Mouse (Mus musculus) adrenal gland, postnatal 4 days (tissue): ENCODE data around the gene Olfr690. TPM values are rescaled to one million over a fixed set of nuclear protein-coding genes. Genes with fewer than 3 reads are reported as not detected.
"Not testable (repeated sequence)": the region's sequence is repeated elsewhere in the genome, so short reads cannot be mapped to it uniquely, and the experiment has no call there.

Experiments used
- DNase-seq, 2 experiments: peaks; one replicate each; pipeline ENCODE4 v3.0.0; 2021 to 2022; ENCODE audit warnings: low spot score in 2 of 2, mixed read lengths in 2 of 2
- long read RNA-seq, 2 experiments: library from polyadenylated mRNA; stranded (forward); transcript quantifications; one replicate each; pipeline ENCODE4 v2.0.0; 2021
- total RNA-seq, 2 experiments: library from RNA; stranded (reverse); gene quantifications; 2 replicates each; pipeline ENCODE4 v1.2.3; 2021

Gene Olfr690
- not detected for total RNA-seq
- long read RNA-seq, experiment 1, result 0 reads
- long read RNA-seq, experiment 2, result 0 reads

DNA sequence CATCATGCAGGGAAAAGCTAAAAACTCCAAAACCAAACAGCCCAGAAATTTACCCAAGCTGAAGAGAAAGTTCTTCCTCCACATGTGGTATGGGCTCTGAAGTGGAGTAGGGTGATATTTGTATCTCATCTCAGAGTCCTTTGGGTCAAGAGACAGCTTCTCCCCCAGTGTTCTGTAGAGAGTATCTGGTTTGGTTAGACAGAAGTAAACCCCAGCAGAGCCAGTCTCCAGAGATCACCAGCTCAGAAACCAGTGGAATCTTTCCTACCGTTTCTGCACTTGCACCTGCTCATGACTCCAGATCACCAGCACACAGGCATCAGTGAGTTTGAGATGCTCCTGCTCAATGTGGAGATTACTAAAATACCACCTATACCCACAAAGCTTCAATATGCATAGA lies at the start of gene Olfr690:
TSS of gene Olfr690 (minus strand) at position 101 of the 400 bp plus-strand sequence.
- no peak for DNase-seq

GRCm38 (mm10) chr7:105380329-105380728 lies 46.4 kb upstream of the Olfr690 start:
- no peak for DNase-seq

DNA sequence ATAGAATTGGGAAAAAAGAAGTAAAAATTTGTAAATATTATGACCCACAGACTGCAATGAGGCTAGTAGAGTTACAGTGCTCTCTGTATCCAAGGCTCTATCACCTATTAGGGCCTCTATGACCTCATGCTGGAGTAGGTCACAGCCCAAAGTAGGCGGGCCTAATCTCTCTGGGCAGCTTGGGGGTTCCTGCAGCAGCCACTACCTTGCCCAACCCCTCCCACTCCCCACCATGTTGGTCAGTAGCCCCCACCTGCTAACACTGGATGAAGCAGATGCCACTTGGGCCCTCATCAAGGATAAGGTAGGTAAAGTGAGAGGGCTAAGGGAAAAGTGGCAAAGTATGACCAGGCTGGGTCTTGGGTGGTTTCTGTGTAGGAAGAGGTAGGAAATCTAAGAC lies 41.0 kb upstream of the Olfr690 start, which contains the start of gene Gm5901:
TSS of gene Gm5901 (plus strand) at position 173 of the 400 bp plus-strand sequence.
- no peak for DNase-seq

GRCm38 (mm10) chr7:105373976-105374375 lies 40.1 kb upstream of the Olfr690 start:
- DNase-seq, result no peak

DNA sequence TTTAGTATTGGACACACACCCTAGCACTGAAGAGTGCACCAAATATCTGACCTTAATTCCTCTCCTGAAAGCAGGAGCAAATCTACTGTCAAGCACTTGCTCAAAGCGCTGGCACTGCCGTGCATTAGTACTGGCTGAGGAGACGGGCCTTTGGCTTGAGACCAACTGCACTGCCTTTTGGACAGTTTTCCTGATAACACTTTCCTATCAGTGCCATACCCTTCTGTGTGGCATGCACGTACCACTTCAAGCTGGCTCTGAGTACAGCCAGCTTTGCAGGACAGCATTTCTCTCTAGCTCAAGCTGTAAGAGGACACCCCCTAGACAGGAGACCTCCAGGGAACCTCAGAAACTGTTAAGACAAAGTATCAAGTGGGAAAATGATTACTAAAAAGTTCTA lies 39.6 kb upstream of the Olfr690 start:
- no peak for DNase-seq

- DNase-seq, result no peak
Observed at GRCm38 (mm10) chr7:105372912-105373311, 39.0 kb upstream of the Olfr690 start.

GRCm38 (mm10) chr7:105368521-105368920 lies 34.6 kb upstream of the Olfr690 start:
- DNase-seq, result no peak

DNA sequence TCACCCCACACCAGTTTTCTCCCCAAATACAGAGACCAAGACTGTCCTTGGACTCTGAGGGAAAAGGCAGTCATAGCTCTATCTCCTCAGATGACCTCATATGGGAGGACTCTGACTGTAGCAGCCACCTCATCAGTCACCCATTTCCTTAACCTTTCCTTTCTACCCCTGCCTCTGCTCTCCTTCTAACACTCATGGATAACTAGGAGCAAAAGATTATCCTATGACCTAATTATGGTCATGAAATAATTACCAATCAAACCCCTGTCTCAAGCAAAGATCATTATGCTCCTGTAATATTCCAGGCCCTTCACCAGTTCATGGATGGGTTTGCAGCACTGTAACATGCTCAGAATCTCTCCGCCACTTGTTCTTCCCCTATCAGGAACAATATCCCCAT lies 34.0 kb upstream of the Olfr690 start, which contains the start of gene Olfr692:
TSS of gene Olfr692 (plus strand) at position 301 of the 400 bp plus-strand sequence.
- DNase-seq, result no peak

DNA sequence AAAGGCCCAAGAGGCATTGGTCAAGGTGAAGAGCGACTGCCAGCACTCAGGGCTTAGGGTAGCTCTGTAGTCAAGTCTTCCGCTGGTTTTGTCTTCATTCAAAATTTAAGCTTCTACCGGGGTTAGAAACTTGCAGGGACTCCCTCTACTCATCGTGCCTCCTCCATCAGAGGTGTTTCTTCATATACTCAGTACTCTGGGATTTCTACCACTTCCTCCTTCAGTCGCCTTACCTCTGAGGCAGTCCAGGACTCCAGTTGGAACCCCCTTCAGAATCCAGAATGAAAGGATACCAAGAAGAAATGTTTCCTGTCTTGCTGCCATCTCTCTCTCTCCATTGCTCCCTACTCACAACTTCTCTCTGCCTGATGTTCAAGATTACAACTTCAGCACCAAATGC lies 33.4 kb upstream of the Olfr690 start:
- DNase-seq, result no peak

GRCm38 (mm10) chr7:105361713-105362112 lies 27.8 kb upstream of the Olfr690 start:
- no peak for DNase-seq

- not testable (repeated sequence) for DNase-seq
Observed at GRCm38 (mm10) chr7:105356487-105356886, 22.6 kb upstream of the Olfr690 start.

DNA sequence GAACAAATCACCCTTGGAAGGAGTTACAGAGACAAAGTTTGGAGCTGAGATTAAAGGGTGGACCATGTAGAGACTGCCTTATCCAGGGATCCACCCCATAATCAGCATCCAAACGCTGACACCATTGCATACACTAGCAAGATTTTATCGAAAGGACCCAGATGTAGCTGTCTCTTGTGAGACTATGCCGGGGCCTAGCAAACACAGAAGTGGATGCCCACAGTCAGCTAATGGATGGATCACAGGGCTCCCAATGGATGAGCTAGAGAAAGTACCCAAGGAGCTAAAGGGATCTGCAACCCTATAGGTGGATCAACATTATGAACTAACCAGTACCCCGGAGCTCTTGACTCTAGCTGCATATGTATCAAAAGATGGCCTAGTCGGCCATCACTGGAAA lies 22.2 kb upstream of the Olfr690 start:
- DNase-seq, result not testable (repeated sequence)

- DNase-seq, result no peak
Observed at GRCm38 (mm10) chr7:105342752-105343151, 8.8 kb upstream of the Olfr690 start.

DNA sequence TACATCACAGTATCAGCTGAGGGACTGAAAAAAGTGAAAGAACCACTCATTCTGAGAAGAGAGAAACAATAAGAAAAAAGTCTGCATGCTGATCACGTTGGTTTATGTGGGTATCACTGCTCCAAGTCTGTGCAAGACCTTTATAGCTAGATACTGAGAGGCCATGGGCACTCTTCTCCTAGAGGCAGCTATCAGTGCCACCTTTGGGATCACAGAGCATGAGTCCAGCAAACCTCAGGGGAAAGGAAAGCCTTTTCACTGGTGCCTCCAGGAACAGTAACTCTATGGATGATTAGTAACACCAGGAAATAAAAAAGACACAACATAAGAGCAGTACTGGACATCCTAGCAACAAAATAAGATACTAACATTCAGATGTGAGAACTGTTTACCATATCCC lies 8.3 kb upstream of the Olfr690 start, which contains the start of gene Olfr691:
TSS of gene Olfr691 (minus strand) at position 101 of the 400 bp plus-strand sequence.
- no peak for DNase-seq

DNA sequence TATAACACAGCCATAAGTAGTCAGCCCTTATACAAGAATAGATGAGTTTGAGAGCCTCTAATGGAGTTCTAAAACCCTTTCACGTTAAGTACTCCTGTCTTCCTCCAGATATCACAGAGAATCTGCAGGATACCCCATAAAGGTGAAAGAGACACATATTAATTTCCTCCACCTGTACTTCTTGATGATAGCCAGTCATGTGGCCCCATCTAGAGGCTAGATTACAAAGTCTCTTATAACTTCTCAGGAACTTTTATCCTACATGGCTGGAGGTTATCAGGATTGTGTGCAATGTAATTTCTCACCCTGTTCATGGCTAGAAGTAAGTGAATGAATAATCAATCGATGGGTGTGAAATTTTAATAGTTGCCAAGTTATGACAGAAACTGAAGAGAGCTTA lies 8.6 kb downstream of the Olfr690 start:
- no peak for DNase-seq

- DNase-seq, result no peak
Observed at GRCm38 (mm10) chr7:105310865-105311264, 23.0 kb downstream of the Olfr690 start, which contains the start of gene Olfr689. TSS of gene Olfr689 (plus strand) at chr7:105311165.

DNA sequence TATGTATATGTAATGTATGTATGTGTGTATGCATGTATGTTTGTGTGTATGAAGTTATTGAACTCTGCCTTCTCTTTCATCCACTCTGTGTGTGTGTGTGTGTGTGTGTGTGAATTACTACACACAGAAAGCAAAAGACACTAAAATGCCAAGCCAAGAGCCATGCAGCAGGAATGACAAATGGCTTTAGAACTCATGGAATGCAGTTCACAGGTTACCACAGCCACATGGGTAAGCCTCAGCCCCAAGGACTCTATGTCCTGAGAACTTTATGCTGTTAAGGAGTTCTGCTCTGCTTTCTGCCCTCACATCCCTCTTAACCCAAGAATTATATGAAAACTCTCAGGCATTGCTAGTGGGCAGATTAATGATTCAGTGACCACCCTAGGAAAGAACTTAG lies 43.9 kb downstream of the Olfr690 start:
- DNase-seq, result no peak

- no peak for DNase-seq
Observed at GRCm38 (mm10) chr7:105287795-105288194, 46.1 kb downstream of the Olfr690 start, which contains the start of gene Olfr688. TSS of gene Olfr688 (plus strand) at chr7:105288095.

Other genes starting within 250 kb of the Olfr690 start
- gene Olfr680-ps1, start 241.3 kb downstream of the Olfr690 start, total RNA-seq, result not detected
- not detected for gene Olfr681, start 217.3 kb downstream of the Olfr690 start, total RNA-seq
- gene Olfr683, start 187.1 kb downstream of the Olfr690 start, total RNA-seq, result not detected
- gene Olfr684, start 170.5 kb downstream of the Olfr690 start, total RNA-seq, result not detected
- gene Olfr685, start 148.1 kb downstream of the Olfr690 start, total RNA-seq, result not detected
- not detected for gene Olfr686, start 126.6 kb downstream of the Olfr690 start, total RNA-seq
- not detected for gene Olfr688, start 46.0 kb downstream of the Olfr690 start, total RNA-seq
- gene Olfr689, start 22.9 kb downstream of the Olfr690 start, total RNA-seq, result not detected
- gene Olfr691, start 8.2 kb upstream of the Olfr690 start, total RNA-seq, result not detected
- not detected for gene Olfr692, start 34.1 kb upstream of the Olfr690 start, total RNA-seq
- not detected for gene Gm5901, start 40.9 kb upstream of the Olfr690 start, total RNA-seq
- gene Fam160a2, start 66.0 kb upstream of the Olfr690 start, total RNA-seq, result 10 to 100 TPM; 35.0 to 41.9 TPM
- not detected for gene Cnga4, start 70.5 kb upstream of the Olfr690 start, total RNA-seq
- under 1 TPM; 0.22 to 0.23 TPM for gene Cckbr, start 91.6 kb upstream of the Olfr690 start, total RNA-seq
- 10 to 100 TPM; 53.5 to 56.8 TPM for gene Cavin3, start 148.2 kb upstream of the Olfr690 start, total RNA-seq
- gene Smpd1, start 220.3 kb upstream of the Olfr690 start, total RNA-seq, result 10 to 100 TPM; 39.4 to 40.3 TPM
- gene Apbb1, start 247.5 kb upstream of the Olfr690 start, total RNA-seq, result 10 to 100 TPM; 36.8 to 42.3 TPM